Mouse (Mus musculus) CH12.LX (cell line): ENCODE results near the gene Anapc15-ps.

Source experiments
- CHD1 ChIP-seq: IDR thresholded peaks from 2 replicates; pipeline ENCODE4 v1.6.1; 2012; ENCODE audit warnings: low read depth, low read length, improper control_type of control experiment, inconsistent platforms
- CTCF ChIP-seq, 2 experiments: IDR thresholded peaks in 1 of 2; conservative IDR thresholded peaks in 1 of 2; 2 replicates each; pipeline ENCODE4 v1.5.1; 2011 to 2012; ENCODE audit warnings: low read depth in 2 of 2, low read length in 2 of 2, improper control_type of control experiment in 1 of 2, inconsistent platforms in 1 of 2, mild to moderate bottlenecking in 1 of 2, moderate library complexity in 1 of 2
- EP300 ChIP-seq: IDR thresholded peaks from 2 replicates; pipeline ENCODE4 v1.6.1; 2011; ENCODE audit warnings: low read length, improper control_type of control experiment
- JUND ChIP-seq: conservative IDR thresholded peaks from 2 replicates; pipeline ENCODE4 v1.6.1; 2011; ENCODE audit warnings: low read depth, low read length, improper control_type of control experiment
- KAT2A ChIP-seq: IDR thresholded peaks from 2 replicates; pipeline ENCODE4 v1.6.1; 2012; ENCODE audit warnings: low read length, improper control_type of control experiment, inconsistent platforms; ENCODE audit not compliant: insufficient replicate concordance
- MAX ChIP-seq: IDR thresholded peaks from 2 replicates; pipeline ENCODE4 v1.6.1; 2011; ENCODE audit warnings: low read length, improper control_type of control experiment
- MEF2A ChIP-seq: IDR thresholded peaks from 2 replicates; pipeline ENCODE4 v1.6.1; 2014; ENCODE audit warnings: low read depth, mild to moderate bottlenecking, inconsistent platforms, low read length, improper control_type of control experiment, borderline replicate concordance
- POLR2A ChIP-seq: IDR thresholded peaks from 2 replicates; pipeline ENCODE4 v1.6.1; 2011; ENCODE audit warnings: low read depth, mild to moderate bottlenecking, improper control_type of control experiment, low read length
- SIN3A ChIP-seq: IDR thresholded peaks from 2 replicates; pipeline ENCODE4 v1.6.1; 2012; ENCODE audit warnings: low read length, improper control_type of control experiment, inconsistent platforms
- TCF12 ChIP-seq: IDR thresholded peaks from 2 replicates; pipeline ENCODE4 v1.6.1; 2014; ENCODE audit warnings: low read depth, mild to moderate bottlenecking, inconsistent platforms, low read length, improper control_type of control experiment
- UBTF ChIP-seq: IDR thresholded peaks from 2 replicates; pipeline ENCODE4 v1.6.1; 2012; ENCODE audit warnings: low read depth, mild to moderate bottlenecking, inconsistent platforms, low read length, improper control_type of control experiment, moderate library complexity
- USF1 ChIP-seq: IDR thresholded peaks from 2 replicates; pipeline ENCODE4 v1.6.1; 2014; ENCODE audit warnings: low read depth, mild to moderate bottlenecking, inconsistent platforms, low read length, improper control_type of control experiment
- ZC3H11A ChIP-seq: IDR thresholded peaks from 2 replicates; pipeline ENCODE4 v1.6.1; 2012; ENCODE audit warnings: low read depth, mild to moderate bottlenecking, inconsistent platforms, low read length, improper control_type of control experiment
- ZNF384 ChIP-seq: IDR thresholded peaks from 2 replicates; pipeline ENCODE4 v1.6.1; 2012; ENCODE audit warnings: low read depth, low read length, improper control_type of control experiment, inconsistent platforms

- TF ChIP-seq POLR2A = no peak
- no peak for TF ChIP-seq TCF12
- no peak for TF ChIP-seq KAT2A
- no peak for TF ChIP-seq CTCF (conservative IDR thresholded peaks at IDR 0.05 in 1 of 2, IDR thresholded peaks at IDR 0.05 in 1 of 2; ENCODE audit: low read depth in 2 of 2, low read length in 2 of 2)
- TF ChIP-seq MAX = no peak
- TF ChIP-seq UBTF = no peak
- TF ChIP-seq JUND = no peak
- no peak for TF ChIP-seq USF1
- TF ChIP-seq SIN3A = no peak
- no peak for TF ChIP-seq CHD1
- no peak for TF ChIP-seq ZNF384
- no peak for TF ChIP-seq MEF2A
- TF ChIP-seq EP300 = no peak
- TF ChIP-seq ZC3H11A = no peak
These were observed 26.1 kb downstream of the Anapc15-ps start for GRCm38 (mm10) chr10:95647128-95647527.
